Mouse (Mus musculus): ENCODE data around the gene Clns1a. TPM values are rescaled to one million over a fixed set of nuclear protein-coding genes. Genes with fewer than 3 reads are reported as not detected.
A peak's percentile ranks its signal among the peaks of the same experiment; 100 is the strongest.

The Clns1a gene
- 187 and 198 TPM in 2 replicates for polyA plus RNA-seq (2014; fragmentation: Nextera tagmentation; extraction: Ambion mirVana)

GRCm38 (mm10) chr7:97696506-97697254 is at the start of gene Clns1a:
TSS of gene Clns1a (plus strand) at chr7:97696634.
- Histone ChIP-seq H3K27me3 (replicated peaks; ENCODE audit: control insufficient read depth, insufficient read depth, low read length) (no peaks in the 10 kb centered on the region), H3K4me2 (ENCODE audit: low read length) (peak within 1 kb of the TSS; percentile 71), H3K36me3 (ENCODE audit: control insufficient read depth, insufficient read depth, low read length) (no peaks in the 10 kb centered on the region), H3K4me3 (ENCODE audit: low read depth, low read length) (peak within 1 kb of the TSS; percentile 98), H3K9ac (ENCODE audit: low read length) (peak within 1 kb of the TSS; percentile 89), H3K9me3 (ENCODE audit: control insufficient read depth, low read length) (no peaks in the 10 kb centered on the region), H3K4me1 (replicated peaks; ENCODE audit: control insufficient read depth, insufficient read depth, low read length) (peaks cover 6% of the 10 kb centered on the region; the same call in 1 of the 2 replicates), H3K27ac (ENCODE audit: low read depth) (peak within 1 kb of the TSS; percentile 79)
- DNase-seq (ENCODE audit: low spot score) (peak; percentile 94), ATAC-seq (replicated peaks; ENCODE audit: low FRiP score, low TSS enrichment, low read depth) (peak; percentile 99)
- WGBS = under 1% methylated on average over 63 of the region's 63 CpGs

DNA sequence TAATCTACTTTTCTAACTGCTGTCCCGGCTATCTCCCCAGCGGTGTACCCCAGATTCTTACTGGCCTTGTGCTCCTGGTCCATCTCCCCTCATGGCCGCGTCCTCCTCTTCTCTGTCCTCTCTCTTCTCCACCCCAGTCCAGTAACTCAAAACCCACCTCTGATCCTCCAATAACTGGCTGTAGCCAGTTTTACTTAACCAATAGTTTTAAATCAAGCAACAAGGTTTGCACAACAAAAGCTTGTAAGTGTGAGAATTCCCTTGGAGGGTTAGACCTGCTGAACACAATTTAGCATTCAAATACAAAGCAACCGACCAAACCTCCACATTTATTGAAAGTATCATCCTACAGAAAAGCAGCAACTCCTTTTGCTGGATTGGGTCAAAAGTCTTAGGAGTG is 48.8 kb upstream of the Clns1a start:
- 91% methylated on average over 5 of the region's 5 CpGs for WGBS
- no peaks in the 10 kb centered on the region for H3K9me3 ChIP-seq (ENCODE audit: control insufficient read depth, low read length)
- no peak overlapping the region for H3K27ac ChIP-seq (ENCODE audit: low read depth)
- no peak overlapping the region for H3K4me3 ChIP-seq (ENCODE audit: low read depth, low read length)
- no peaks in the 10 kb centered on the region for H3K27me3 ChIP-seq (replicated peaks; ENCODE audit: control insufficient read depth, insufficient read depth, low read length)
- no peaks in the 10 kb centered on the region for H3K4me1 ChIP-seq (replicated peaks; ENCODE audit: control insufficient read depth, insufficient read depth, low read length)
- no peak for DNase-seq (ENCODE audit: low spot score)
- no peak overlapping the region for H3K9ac ChIP-seq (ENCODE audit: low read length)
- ATAC-seq (replicated peaks; ENCODE audit: low FRiP score, low TSS enrichment, low read depth) = no peak
- H3K36me3 ChIP-seq (ENCODE audit: control insufficient read depth, insufficient read depth, low read length) = peaks cover 12% of the 10 kb centered on the region; the same call in 1 of the 2 replicates
- no peak overlapping the region for H3K4me2 ChIP-seq (ENCODE audit: low read length)

GRCm38 (mm10) chr7:97650729-97651128 is 45.7 kb upstream of the Clns1a start:
- H3K27me3 ChIP-seq (replicated peaks; ENCODE audit: control insufficient read depth, insufficient read depth, low read length) = no peaks in the 10 kb centered on the region
- H3K9me3 ChIP-seq (ENCODE audit: control insufficient read depth, low read length) = no peaks in the 10 kb centered on the region
- DNase-seq (ENCODE audit: low spot score) (no peak), ATAC-seq (replicated peaks; ENCODE audit: low FRiP score, low TSS enrichment, low read depth) (no peak)
- no peak overlapping the region for H3K9ac ChIP-seq (ENCODE audit: low read length)
- 81% methylated on average over 4 of the region's 4 CpGs for WGBS
- H3K4me3 ChIP-seq (ENCODE audit: low read depth, low read length) = no peak overlapping the region
- H3K27ac ChIP-seq (ENCODE audit: low read depth) = no peak overlapping the region
- H3K4me1 ChIP-seq (replicated peaks; ENCODE audit: control insufficient read depth, insufficient read depth, low read length) = no peaks in the 10 kb centered on the region
- H3K4me2 ChIP-seq (ENCODE audit: low read length) = no peak overlapping the region
- peaks cover 35% of the 10 kb centered on the region for H3K36me3 ChIP-seq (ENCODE audit: control insufficient read depth, insufficient read depth, low read length)

- 88% methylated on average over 6 of the region's 6 CpGs for WGBS
- DNase-seq (ENCODE audit: low spot score) = no peak
- no peaks in the 10 kb centered on the region for H3K9me3 ChIP-seq (ENCODE audit: control insufficient read depth, low read length)
- peaks cover 42% of the 10 kb centered on the region for H3K36me3 ChIP-seq (ENCODE audit: control insufficient read depth, insufficient read depth, low read length)
- H3K4me2 ChIP-seq (ENCODE audit: low read length) = no peak overlapping the region
- H3K27ac ChIP-seq (ENCODE audit: low read depth) = no peak overlapping the region
- no peak overlapping the region for H3K9ac ChIP-seq (ENCODE audit: low read length)
- no peak overlapping the region for H3K4me3 ChIP-seq (ENCODE audit: low read depth, low read length)
- H3K4me1 ChIP-seq (replicated peaks; ENCODE audit: control insufficient read depth, insufficient read depth, low read length) = no peaks in the 10 kb centered on the region
- H3K27me3 ChIP-seq (replicated peaks; ENCODE audit: control insufficient read depth, insufficient read depth, low read length) = no peaks in the 10 kb centered on the region
- no peak for ATAC-seq (replicated peaks; ENCODE audit: low FRiP score, low TSS enrichment, low read depth)
These were observed 40.3 kb upstream of the Clns1a start for GRCm38 (mm10) chr7:97656144-97656543.

DNA sequence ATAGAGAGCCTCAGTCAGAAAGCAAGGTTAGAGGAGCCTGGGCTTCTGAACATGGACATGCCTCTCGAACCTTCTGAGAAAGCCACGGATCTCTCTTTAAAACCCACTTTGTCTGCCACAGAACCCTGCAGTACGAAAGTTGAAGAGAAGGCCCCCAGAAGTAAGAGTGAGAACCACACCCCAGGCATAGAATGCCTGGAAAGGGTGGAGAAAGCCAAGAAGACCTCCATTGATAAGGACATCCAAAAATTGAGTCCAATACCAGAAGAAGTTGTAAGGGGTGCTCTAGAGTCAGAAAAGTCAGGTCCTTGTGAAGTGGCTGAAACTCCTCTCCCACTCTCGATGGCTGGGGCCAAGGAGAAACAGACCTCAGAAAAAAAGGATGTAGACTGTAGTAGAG is 34.8 kb upstream of the Clns1a start:
- no peaks in the 10 kb centered on the region for H3K27me3 ChIP-seq (replicated peaks; ENCODE audit: control insufficient read depth, insufficient read depth, low read length)
- ATAC-seq (replicated peaks; ENCODE audit: low FRiP score, low TSS enrichment, low read depth) (no peak), DNase-seq (ENCODE audit: low spot score) (no peak)
- no peaks in the 10 kb centered on the region for H3K9me3 ChIP-seq (ENCODE audit: control insufficient read depth, low read length)
- WGBS = 95% methylated on average over 4 of the region's 4 CpGs
- no peak overlapping the region for H3K9ac ChIP-seq (ENCODE audit: low read length)
- peaks cover 54% of the 10 kb centered on the region for H3K36me3 ChIP-seq (ENCODE audit: control insufficient read depth, insufficient read depth, low read length)
- H3K4me2 ChIP-seq (ENCODE audit: low read length) = no peak overlapping the region
- H3K4me3 ChIP-seq (ENCODE audit: low read depth, low read length) = no peak overlapping the region
- no peak overlapping the region for H3K27ac ChIP-seq (ENCODE audit: low read depth)
- H3K4me1 ChIP-seq (replicated peaks; ENCODE audit: control insufficient read depth, insufficient read depth, low read length) = no peaks in the 10 kb centered on the region

- Histone ChIP-seq H3K4me3 (ENCODE audit: low read depth, low read length) (no peak overlapping the region), H3K4me1 (replicated peaks; ENCODE audit: control insufficient read depth, insufficient read depth, low read length) (no peaks in the 10 kb centered on the region), H3K27me3 (replicated peaks; ENCODE audit: control insufficient read depth, insufficient read depth, low read length) (no peaks in the 10 kb centered on the region), H3K27ac (ENCODE audit: low read depth) (no peak overlapping the region), H3K9me3 (ENCODE audit: control insufficient read depth, low read length) (no peaks in the 10 kb centered on the region), H3K9ac (ENCODE audit: low read length) (no peak overlapping the region), H3K36me3 (ENCODE audit: control insufficient read depth, insufficient read depth, low read length) (peaks cover 80% of the 10 kb centered on the region), H3K4me2 (ENCODE audit: low read length) (no peak overlapping the region)
- 25% methylated on average over 1 of the region's 1 CpGs for WGBS
- ATAC-seq (replicated peaks; ENCODE audit: low FRiP score, low TSS enrichment, low read depth) (no peak), DNase-seq (ENCODE audit: low spot score) (no peak)
These were observed 17.2 kb upstream of the Clns1a start for GRCm38 (mm10) chr7:97679239-97679638.

DNA sequence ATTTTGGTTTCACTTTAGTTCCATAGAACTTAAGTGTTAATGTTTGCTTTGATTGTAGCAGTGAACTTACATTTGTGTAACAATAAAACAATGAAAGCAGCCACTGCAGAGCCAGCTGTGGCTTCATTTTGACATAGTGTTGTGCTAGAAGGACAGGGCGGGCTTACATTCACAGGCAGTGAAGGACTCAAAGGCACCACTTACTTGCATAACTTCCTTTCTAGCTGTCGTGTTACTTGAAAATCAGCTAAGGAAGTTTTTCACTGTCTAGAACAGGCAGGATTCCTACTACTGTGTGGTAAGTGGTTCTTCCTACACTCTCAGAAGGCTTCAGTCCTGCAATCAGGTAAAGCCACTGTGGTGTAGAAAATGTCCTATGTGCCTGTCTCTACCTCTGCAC is 8.6 kb upstream of the Clns1a start:
- Histone ChIP-seq H3K36me3 (ENCODE audit: control insufficient read depth, insufficient read depth, low read length) (peaks cover 48% of the 10 kb centered on the region), H3K9ac (ENCODE audit: low read length) (no peak overlapping the region), H3K4me3 (ENCODE audit: low read depth, low read length) (no peak overlapping the region), H3K27ac (ENCODE audit: low read depth) (no peak overlapping the region), H3K4me1 (replicated peaks; ENCODE audit: control insufficient read depth, insufficient read depth, low read length) (no peaks in the 10 kb centered on the region), H3K27me3 (replicated peaks; ENCODE audit: control insufficient read depth, insufficient read depth, low read length) (no peaks in the 10 kb centered on the region), H3K4me2 (ENCODE audit: low read length) (no peak overlapping the region), H3K9me3 (ENCODE audit: control insufficient read depth, low read length) (no peaks in the 10 kb centered on the region)
- ATAC-seq (replicated peaks; ENCODE audit: low FRiP score, low TSS enrichment, low read depth) = no peak
- DNase-seq (ENCODE audit: low spot score) = no peak
- WGBS = 86% methylated on average over 2 of the region's 2 CpGs

DNA sequence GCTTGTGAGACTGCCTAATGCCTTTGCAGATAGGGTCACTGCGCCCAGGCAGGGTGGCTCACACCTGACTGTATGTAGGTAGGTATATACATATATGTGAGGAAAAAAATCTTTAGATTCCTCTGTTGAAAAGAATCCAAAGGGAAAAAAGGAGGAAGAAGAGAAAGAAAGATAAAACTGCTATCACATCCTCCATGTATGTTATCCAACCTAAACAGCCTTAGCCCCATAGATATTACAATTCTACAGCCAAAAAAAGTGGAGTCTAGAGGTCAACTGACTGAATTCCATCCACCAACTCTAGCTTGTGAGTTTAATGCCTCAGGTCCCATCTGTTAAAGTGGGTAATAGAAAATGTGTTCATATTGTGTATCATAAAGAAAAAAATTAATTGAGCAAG is 993 bp upstream of the Clns1a start:
- H3K9ac ChIP-seq (ENCODE audit: low read length) = no peak overlapping the region
- no peak overlapping the region for H3K27ac ChIP-seq (ENCODE audit: low read depth)
- no peaks in the 10 kb centered on the region for H3K27me3 ChIP-seq (replicated peaks; ENCODE audit: control insufficient read depth, insufficient read depth, low read length)
- WGBS = 95% methylated on average over 1 of the region's 1 CpGs
- peaks cover 6% of the 10 kb centered on the region; the same call in 1 of the 2 replicates for H3K4me1 ChIP-seq (replicated peaks; ENCODE audit: control insufficient read depth, insufficient read depth, low read length)
- H3K4me2 ChIP-seq (ENCODE audit: low read length) = no peak overlapping the region
- DNase-seq (ENCODE audit: low spot score) = no peak
- no peak overlapping the region for H3K4me3 ChIP-seq (ENCODE audit: low read depth, low read length)
- no peak for ATAC-seq (replicated peaks; ENCODE audit: low FRiP score, low TSS enrichment, low read depth)
- H3K36me3 ChIP-seq (ENCODE audit: control insufficient read depth, insufficient read depth, low read length) = no peaks in the 10 kb centered on the region
- H3K9me3 ChIP-seq (ENCODE audit: control insufficient read depth, low read length) = no peaks in the 10 kb centered on the region

- ATAC-seq (replicated peaks; ENCODE audit: low FRiP score, low TSS enrichment, low read depth) (peak; percentile 73), DNase-seq (ENCODE audit: low spot score) (no peak)
- Histone ChIP-seq H3K36me3 (ENCODE audit: control insufficient read depth, insufficient read depth, low read length) (no peaks in the 10 kb centered on the region), H3K27me3 (replicated peaks; ENCODE audit: control insufficient read depth, insufficient read depth, low read length) (no peaks in the 10 kb centered on the region), H3K4me3 (ENCODE audit: low read depth, low read length) (peak overlapping the region; percentile 98), H3K4me1 (replicated peaks; ENCODE audit: control insufficient read depth, insufficient read depth, low read length) (peaks cover 6% of the 10 kb centered on the region; the same call in 1 of the 2 replicates), H3K4me2 (ENCODE audit: low read length) (peak overlapping the region; percentile 71), H3K27ac (ENCODE audit: low read depth) (peak overlapping the region; percentile 77), H3K9ac (ENCODE audit: low read length) (peak overlapping the region; percentile 89), H3K9me3 (ENCODE audit: control insufficient read depth, low read length) (no peaks in the 10 kb centered on the region)
- 38% methylated on average over 19 of the region's 19 CpGs for WGBS
These were observed 315 bp upstream of the Clns1a start for GRCm38 (mm10) chr7:97696133-97696505.
